ENCODE assay signal across 8 mouse cellular contexts in genomic region chr5:12383960-12384285, GRCm38 (mm10). TPM values are rescaled to one million over a fixed set of nuclear protein-coding genes. Genes with fewer than 3 reads are reported as not detected.
A peak's percentile ranks its signal among the peaks of the same experiment; 100 is the strongest.
DNase-seq lines count a peak whose midpoint lies in the region; ATAC-seq and TF ChIP-seq lines count a peak whose summit lies in the region.

No protein-coding gene starts in this region.

- peak overlapping the region; percentile 33 for H3K9ac ChIP-seq in intestine, embryonic 15.5 days
- H3K9ac ChIP-seq in neural tube, embryonic 12.5 days, result peak overlapping the region; percentile 56

- peaks cover 16% of the 10 kb centered on the region for H3K4me1 ChIP-seq in forebrain, embryonic 10.5 days
- H3K4me1 ChIP-seq in intestine, embryonic 15.5 days (replicated peaks), result 0 out of 2 replicates have a peak, but pooled peaks cover 3% of the 10 kb centered on the region
- peaks cover 5% of the 10 kb centered on the region; the same call in 1 of the 2 replicates for H3K4me1 ChIP-seq in neural tube, embryonic 12.5 days

- WGBS in forebrain, embryonic 10.5 days, result under 1% methylated on average over 10 of the region's 10 CpGs
- 1% methylated on average over 10 of the region's 10 CpGs for WGBS in intestine, embryonic 15.5 days
- under 1% methylated on average over 10 of the region's 10 CpGs for WGBS in neural tube, embryonic 12.5 days

- no peaks in the 10 kb centered on the region for H3K9me3 ChIP-seq in forebrain, embryonic 10.5 days
- H3K9me3 ChIP-seq in intestine, embryonic 15.5 days, result no peaks in the 10 kb centered on the region
- H3K9me3 ChIP-seq in neural tube, embryonic 12.5 days, result no peaks in the 10 kb centered on the region

- peaks cover 41% of the 10 kb centered on the region for H3K27me3 ChIP-seq in forebrain, embryonic 10.5 days (ENCODE audit: poor library complexity, severe bottlenecking)
- H3K27me3 ChIP-seq in intestine, embryonic 15.5 days (replicated peaks), result no peaks in the 10 kb centered on the region
- H3K27me3 ChIP-seq in neural tube, embryonic 12.5 days (replicated peaks), result peaks cover 22% of the 10 kb centered on the region

- no peak overlapping the region; the same call in 1 of the 2 replicates for H3K27ac ChIP-seq in layer of hippocampus, adult 2 months
- H3K27ac ChIP-seq in forebrain, embryonic 10.5 days, result peak overlapping the region; percentile 76; the same call in 1 of the 2 replicates
- H3K27ac ChIP-seq in intestine, embryonic 15.5 days, result no peak overlapping the region
- H3K27ac ChIP-seq in neural tube, embryonic 12.5 days, result no peak overlapping the region

- DNase-seq in layer of hippocampus, adult 2 months (ENCODE audit: low spot score in 2 of 2), result no peak
- no peak for DNase-seq in layer of hippocampus, postnatal 36 days
- DNase-seq in forebrain, embryonic 10.5 days (ENCODE audit: extremely low spot score, low spot score), result no peak
- no peak for DNase-seq in thymus, postnatal 36 days
- DNase-seq in left cerebral cortex, postnatal 36 days (ENCODE audit: low spot score in 2 of 2), result no peak

- no peaks in the 10 kb centered on the region for H3K36me3 ChIP-seq in forebrain, embryonic 10.5 days (replicated peaks)
- no peaks in the 10 kb centered on the region for H3K36me3 ChIP-seq in intestine, embryonic 15.5 days
- H3K36me3 ChIP-seq in neural tube, embryonic 12.5 days, result no peaks in the 10 kb centered on the region

- H3K4me2 ChIP-seq in intestine, embryonic 15.5 days (replicated peaks), result peak overlapping the region; percentile 94
- peak overlapping the region; percentile 85 for H3K4me2 ChIP-seq in neural tube, embryonic 12.5 days (replicated peaks)

- peak; percentile 13; the same call in 1 of the 2 replicates for ATAC-seq in intestine, embryonic 15.5 days
- 0 out of 2 replicates have a peak, but pooled peaks have one; percentile 23 for ATAC-seq in neural tube, embryonic 12.5 days (ENCODE audit: low FRiP score, low read depth)
- ATAC-seq in inflammation-experienced regulatory T-cells, adult 6 months, result no peak

- intact Hi-C loops in left cerebral cortex, postnatal 36 days (cut with DNase I), result loop anchor here (5.0 kb wide), 1 partner anchor 352 kb away; no protein-coding TSS in a partner anchor

- no peak for TF ChIP-seq CTCF in layer of hippocampus, adult 2 months (conservative IDR thresholded peaks at IDR 0.05)

- peak overlapping the region; percentile 73 for H3K4me3 ChIP-seq in layer of hippocampus, adult 2 months
- H3K4me3 ChIP-seq in forebrain, embryonic 10.5 days, result peak overlapping the region; percentile 60
- peak overlapping the region; percentile 53 for H3K4me3 ChIP-seq in intestine, embryonic 15.5 days (replicated peaks)
- H3K4me3 ChIP-seq in neural tube, embryonic 12.5 days, result peak overlapping the region; percentile 46

RNA-seq across cellular contexts. Expression of gene Sema3d, which starts 0.7 kb away (rescaled TPM):
- total RNA-seq in layer of hippocampus, adult 2 months (2021), result 1 to 10 TPM; 4.1 to 4.6 TPM
- total RNA-seq in layer of hippocampus, postnatal 36 days (2021), result 1 to 10 TPM; 4.2 to 5.5 TPM
- polyA plus RNA-seq in forebrain, embryonic 10.5 days (2016; fragmentation: Nextera tagmentation; extraction: Ambion mirVana), result 1.8 and 2.2 TPM in 2 replicates
- polyA plus RNA-seq in intestine, embryonic 15.5 days (2015; fragmentation: Nextera tagmentation; extraction: Ambion mirVana), result 8.7 and 10.0 TPM in 2 replicates
- polyA plus RNA-seq in neural tube, embryonic 12.5 days (2016; fragmentation: Nextera tagmentation; extraction: Ambion mirVana), result 6.6 and 6.8 TPM in 2 replicates
- total RNA-seq in left cerebral cortex, postnatal 36 days (2021), result 1 to 10 TPM; 4.9 to 6.0 TPM
- polyA plus RNA-seq in inflammation-experienced regulatory T-cells, adult 6 months (2017; shearing (Covaris generic)), result under 1 TPM; 0.26 to 0.90 (median 0.36) TPM
